Mouse (Mus musculus) mesoderm, embryonic 11.5 days (tissue): ENCODE measurements around the gene Zfp318.

Experiments used
- DNase-seq: peaks from one replicate; pipeline ENCODE4 v3.0.0-alpha.2; 2012; ENCODE audit warnings: low read depth, low spot score

Gene Zfp318

DNA sequence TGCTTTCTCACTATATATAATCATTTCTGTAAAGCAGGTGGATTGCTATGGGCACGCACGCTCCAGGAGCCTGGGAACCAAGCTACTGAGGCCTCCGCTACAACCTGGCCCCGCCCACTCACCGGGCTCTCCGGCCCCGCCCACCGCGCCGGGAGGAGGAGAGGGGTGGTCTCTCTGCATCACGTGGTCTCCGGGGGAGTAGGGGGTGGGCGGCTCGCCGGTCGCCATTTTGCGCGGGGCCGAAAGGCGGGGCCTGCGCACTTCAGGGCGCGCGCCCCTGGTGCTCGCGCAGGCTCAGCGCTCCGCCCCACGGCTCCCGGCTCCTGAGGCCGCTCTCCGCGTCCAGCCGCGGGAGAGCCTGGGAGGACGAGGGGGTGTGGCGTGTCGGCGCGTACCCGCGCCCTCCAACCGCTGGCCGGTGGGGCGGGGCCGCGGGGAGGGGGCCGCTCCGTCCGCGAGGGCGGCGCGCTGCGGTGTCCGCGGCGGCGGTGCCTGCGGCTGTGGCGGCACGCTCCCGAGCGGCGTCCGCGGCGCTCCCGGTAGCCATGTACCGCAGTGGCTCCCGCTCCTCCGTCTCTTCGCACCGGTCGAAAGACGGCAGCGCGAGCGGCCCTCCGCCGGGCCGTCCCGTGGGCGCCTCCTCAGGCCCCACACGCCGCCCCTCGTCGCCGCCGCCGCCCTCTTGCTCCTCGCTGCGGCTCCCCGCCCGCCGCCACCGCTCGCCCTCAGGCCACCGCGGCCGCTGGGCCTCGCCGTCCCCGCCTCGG is at the start of gene Zfp318:
Gene Zfp318 (plus strand): TSS at position 438 of the 767 bp plus-strand sequence.
- DNase-seq = peak; percentile 98

DNA sequence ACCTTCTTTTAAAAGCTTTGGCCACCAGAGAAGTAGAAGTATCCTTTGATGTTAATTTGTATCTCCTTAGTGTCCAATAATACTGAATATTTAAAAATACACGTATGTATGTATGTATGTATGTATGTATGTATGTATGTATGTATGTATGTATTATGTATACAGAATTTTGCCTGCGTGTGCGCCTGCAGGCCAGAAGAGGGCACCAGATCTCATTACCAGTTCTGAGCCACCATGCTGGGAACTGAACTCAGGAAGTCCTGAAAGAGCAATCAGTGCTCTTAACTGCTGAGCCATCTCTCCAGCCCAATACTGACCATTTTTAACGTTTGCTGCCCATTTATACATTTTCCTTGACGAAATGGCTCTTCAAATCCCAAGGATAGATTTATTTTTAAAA is 47.1 kb upstream of the Zfp318 start:
- peak; percentile 17 for DNase-seq

DNA sequence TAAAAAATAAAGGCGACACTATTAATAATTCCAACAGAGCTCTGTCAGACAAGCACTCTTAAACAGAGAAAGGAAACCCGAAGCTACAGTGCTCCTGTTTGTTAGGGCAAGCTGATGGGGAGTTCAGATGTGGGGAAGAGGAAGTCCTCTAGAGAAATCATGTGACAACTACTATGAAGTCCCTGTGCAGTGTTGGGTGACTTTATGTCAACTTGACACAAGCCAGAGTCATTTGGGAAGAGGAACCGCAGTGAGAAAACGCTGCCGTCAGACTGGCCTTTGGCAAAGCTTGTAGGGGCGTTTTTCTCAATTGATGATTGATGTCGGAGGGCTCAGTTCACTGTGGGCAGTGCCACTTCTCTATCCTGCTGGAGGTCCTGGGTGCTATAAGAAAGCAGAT is 42.3 kb upstream of the Zfp318 start:
- no peak for DNase-seq

DNA sequence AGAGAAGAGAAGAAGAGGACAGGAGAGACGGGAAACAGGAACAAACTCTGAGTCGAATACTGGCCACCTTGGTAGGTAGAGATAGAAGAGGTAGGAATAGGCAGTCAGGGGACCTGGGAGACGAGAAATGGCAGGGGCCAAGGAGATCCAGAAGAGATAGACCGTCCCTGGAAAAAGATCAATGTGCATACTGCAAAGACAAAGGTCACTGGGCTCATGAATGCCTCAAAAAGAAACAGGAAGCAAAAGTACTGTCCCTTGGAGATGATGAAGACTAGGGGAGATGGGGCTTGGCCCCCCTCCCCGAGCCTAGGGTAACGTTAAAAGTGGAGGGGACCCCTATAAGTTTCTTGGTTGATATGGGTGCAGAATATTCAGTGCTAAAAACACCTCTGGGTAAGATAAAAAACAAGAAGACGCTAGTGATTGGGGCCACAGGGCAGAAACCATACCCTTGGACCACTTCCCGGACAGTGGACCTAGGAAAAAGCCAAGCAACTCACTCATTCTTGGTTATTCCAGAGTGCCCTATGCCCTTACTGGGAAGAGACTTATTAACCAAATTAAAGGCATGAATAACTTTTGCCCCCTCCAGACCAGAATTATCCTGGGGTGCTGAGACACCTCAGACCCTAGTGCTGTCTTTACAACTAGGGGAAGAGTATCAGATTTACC is 32.4 kb upstream of the Zfp318 start:
- no peak for DNase-seq

DNA sequence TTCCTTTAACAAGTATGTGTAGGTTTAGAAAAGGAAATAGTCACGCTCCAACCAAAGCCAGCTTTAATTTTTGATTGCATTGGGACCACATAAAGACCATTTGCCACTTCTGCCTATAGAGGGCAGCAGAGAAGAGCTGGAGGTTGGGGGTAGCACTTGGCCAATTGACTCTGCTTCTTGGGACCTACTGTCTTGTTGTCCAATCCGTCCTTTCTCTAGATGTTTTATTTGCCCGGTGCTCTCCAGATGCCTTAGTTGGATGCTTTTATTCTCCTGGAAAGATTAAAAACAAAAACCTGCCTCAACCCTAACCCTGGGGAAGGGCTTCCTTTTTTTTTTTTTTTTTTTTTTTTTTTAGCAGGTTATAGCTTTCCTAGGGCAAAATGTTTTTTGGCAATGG is 11.7 kb upstream of the Zfp318 start:
- DNase-seq = peak; percentile 21

DNA sequence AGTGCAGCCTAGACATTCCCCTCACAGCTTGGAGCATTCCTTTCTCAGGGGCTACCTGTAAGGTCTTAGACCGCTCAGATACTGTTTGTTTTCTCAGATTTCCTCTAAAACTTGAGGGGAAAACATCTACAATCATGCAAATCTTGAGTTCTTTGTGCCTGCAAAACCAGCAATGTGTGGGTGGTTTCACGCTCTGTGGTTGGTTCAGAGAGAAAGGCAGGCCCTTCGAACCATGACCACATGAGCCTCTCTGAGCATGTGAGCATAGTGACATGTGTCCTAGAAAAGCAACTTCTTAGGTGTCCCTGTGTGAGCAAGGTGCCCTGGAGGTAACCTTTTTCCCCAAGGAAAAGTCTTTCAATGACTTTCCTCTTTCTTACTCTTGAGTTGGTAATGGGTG is 5.0 kb upstream of the Zfp318 start:
- no peak for DNase-seq

DNA sequence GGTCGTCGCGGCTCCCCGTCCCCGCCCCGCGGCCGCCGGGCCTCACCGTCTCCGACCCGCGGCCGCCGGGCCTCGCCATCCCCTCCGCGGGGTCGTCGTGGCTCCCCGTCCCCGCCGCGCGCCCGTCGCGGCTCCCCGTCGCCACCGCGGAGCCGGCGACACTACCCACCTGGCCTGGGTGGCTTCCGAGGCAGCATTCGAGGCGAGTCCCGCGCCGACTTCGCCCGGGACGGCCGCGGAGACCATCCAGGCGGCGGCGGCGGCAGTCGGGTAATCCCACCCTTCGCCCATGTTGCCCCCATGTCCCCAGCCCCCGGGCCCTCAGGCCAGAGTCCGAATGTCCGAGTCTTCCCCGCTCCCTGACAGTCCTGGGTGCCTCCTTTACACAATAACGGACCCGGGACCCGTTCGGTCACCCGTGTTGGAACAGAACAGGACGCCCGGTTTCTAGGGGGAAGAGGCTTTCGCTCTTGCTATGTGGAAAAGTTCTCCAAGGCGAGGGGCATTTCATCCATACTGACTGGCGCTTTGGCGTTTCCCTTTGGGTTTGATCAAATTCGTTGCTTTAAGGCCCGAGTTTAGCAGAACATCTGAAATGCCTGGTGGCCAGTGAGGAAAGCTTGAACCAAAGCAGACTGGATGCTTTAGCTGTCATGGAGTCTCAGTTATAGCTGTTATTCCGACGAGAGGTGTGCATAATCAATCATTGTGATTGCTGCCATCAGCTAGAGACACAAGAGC is 700 bp downstream of the Zfp318 start:
- DNase-seq = peak; percentile 19

DNA sequence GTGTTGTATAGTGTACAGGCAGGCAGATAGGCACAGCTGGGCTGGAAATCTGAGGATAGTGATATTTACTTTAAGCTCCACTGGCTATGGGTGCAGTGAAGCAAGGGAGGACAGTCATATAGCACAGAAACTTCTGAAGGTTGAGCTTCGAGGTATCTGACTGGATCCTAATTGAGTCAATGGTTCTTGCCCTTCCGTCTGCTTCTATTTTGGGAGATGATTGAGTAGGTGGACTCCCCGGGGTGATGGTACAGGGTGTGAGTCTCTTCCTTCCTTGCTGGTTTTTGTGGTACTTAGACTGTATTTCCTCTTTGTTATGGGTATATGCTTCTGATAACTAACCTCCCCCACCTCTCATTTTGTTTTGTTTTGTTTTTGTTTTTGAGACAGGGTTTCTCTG is 4.7 kb downstream of the Zfp318 start:
- no peak for DNase-seq

DNA sequence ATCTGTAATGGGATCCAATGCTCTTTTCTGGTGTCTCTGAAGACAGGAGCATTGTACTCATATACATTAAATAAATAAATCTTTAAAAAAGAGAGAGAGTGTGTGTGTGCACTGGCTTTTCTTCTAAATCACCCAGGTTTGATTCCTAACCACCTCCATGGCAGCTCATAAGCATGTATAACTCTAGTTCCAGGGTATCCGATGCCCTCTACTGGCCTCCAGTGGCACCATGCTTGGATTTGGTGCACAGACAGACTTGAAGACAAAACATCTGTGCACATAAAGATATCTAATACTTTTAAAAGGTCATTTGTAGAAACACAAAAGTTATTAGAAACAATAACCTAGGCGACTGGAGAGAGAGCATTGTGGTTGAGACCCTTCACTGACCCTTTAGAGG is 9.5 kb downstream of the Zfp318 start:
- peak; percentile 19 for DNase-seq

DNA sequence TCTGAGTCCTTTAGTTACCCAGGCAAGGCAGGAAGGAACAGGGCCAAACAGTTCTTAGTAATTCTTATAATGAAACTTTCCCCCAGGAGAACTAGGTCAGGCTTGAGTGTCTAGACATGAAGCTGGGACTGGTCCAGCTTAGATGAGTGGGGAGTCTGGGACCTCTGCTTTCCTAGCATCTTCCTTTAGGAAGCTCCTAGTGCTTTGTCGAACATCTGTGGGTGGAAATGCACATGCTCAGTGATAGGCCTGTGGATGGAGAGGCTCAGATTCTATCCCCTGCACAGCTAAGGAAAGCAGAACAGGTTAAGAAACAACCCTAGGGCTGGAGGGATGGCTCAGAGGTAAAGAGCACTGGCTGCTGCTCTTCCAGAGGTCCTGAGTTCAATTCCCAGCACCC is 11.1 kb downstream of the Zfp318 start:
- DNase-seq = no peak

DNA sequence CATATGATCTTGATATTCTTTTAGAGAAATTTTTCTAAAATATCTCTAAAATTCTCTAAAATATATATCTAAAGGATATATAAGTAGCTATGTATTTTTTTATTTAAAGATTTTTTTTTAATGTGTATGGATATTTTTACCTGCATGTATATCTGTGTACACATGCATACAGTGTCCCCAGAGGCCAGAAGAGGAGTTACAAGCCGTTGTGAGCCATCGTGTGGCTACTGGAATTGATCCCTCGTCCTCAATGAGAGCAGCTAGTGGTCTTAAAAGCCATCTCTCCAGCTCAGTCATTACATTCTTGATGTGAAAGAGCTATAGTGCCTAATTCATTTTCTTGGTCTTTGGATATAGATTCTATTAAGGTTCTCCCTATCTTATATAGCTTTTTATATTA is 24.9 kb downstream of the Zfp318 start:
- no peak for DNase-seq

DNA sequence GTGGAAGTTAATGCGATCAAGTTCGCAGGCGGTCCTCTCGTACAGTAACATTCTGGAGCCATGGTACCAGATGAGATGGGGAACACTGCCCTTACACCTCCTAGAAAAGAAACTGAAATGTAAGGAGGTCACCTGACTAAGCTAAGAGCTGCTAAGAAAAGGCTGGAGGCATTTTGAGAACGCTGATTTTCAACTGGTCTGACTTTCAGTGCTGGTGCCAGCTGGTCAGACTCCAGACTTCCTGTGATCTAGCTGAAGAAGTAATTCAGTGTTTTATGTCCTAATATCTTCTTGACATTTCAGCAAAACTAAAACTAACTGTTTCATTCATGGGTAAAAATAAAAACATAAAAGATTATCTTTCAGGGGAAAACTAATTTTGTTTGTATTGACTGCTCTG is 35.1 kb downstream of the Zfp318 start:
- no peak for DNase-seq

DNA sequence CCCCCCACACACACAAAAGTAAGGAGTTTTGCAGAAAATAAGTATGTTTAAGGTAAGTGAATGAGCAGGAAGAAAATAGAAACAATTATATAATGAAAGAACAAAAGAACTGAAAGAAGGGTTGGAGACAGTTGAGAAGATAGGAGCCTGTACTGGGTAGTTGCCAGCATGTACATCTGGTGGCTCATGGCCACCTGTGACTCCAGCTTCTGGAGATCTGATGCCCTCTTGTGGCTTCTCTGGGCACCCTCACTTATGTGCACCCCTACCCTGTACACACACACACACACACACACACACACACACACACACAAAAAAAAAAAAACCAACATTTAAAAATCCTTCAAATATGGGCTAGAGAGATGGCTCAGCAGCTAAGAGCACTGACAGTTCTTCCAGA is 36.2 kb downstream of the Zfp318 start:
- no peak for DNase-seq

DNA sequence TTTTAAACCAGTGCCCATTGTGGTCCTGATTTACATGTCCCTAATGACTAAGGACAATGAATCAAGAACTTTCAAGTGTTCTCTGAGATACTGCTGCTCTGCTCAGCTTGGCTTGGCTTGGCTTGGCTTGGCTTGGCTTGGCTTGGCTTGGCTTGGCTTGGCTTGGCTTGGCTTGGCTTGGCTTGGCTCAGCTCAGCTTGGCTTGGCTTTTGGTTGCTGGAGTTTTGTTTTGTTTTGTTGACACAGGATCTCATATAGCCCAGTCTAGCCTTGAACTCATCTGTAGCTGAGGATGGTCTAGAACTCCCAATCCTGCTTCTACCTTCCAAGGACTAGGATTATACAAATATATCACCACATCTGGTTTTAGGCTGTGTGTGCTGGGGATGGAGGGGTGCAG is 43.0 kb downstream of the Zfp318 start:
- DNase-seq = no peak

DNA sequence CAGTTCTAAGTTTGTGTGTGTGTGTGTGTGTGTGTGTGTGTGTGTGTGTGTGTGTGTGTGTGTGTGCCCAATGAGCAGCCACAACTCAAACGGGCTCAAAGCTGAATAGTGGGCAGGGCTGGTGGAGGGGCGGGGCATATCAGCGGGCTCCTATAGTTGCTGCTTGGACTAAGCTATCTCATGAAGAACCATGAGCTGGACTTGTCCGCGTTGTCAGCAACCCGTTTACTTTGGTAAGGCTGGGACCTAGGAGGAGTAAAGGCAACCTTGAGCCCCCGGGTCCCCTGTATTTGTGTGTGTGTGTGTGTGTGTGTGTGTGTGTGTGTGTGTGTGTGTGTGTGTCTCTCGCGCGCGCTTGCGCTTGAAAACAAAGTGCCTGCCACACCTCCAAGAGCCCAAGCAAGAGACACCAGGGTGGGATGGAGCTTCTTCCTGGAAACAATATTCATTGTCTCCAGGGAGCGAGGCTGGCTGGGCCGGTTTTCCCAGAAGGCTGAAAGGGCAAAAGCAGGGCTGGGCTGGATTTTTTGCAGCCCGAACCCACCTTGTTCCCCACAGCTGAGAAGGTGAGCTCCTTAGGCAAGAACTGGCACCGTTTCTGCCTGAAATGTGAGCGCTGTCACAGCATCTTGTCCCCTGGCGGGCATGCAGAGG is 45.4 kb downstream of the Zfp318 start, which contains the start of gene Crip3:
Gene Crip3 (plus strand): TSS at position 166 of the 654 bp plus-strand sequence.
- DNase-seq = no peak

DNA sequence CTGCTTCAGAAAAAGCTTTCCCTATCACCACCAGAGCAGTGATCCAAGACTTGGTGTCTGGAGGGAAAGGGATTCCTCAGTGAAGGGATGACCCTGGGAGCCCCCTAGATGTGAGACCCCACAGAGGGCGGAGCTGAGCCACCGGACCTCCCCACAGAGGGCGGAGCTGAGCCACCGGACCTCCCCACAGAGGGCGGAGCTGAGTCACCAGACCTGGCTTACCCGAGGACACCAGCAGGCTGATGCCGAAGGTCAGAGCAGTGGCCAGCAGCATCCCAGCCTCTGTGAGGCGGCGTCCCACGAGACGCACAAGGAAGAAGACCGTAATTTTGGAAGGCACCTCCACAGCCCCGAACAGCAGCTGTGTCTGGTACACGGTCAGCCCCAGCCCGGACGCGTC is 50.1 kb downstream of the Zfp318 start:
- DNase-seq = no peak

DNA sequence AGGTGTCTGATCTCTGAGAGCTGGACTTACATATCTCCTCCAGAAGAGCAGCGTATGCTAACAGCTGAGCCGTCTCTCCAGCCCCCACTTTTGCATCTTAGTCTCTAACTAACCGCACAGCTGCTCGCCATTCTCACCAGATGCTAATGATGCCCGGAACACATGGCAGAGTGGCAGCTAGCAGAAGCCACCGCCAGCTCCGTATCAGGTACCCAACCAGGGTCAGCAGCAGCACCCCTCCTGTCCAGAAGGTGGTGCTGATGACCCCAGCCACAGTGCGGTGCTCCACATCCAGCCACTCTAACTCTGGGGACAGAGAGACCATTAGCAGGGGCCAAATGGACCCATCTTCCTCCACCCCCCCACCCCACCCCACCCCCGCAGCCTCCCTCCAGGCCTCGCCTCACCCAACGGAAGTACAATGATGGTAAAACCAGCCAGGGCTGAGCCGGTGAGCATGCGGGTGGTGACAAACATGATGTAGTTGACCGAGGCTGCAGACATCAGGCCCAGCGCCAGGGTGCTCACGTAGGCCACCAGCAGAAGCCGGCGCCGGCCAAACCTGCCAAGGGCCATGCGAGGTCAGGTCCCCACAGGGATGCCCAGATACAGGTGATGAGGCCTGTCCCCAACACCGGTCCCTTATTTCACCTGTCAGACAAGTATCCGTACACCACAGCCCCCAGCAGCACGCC is 53.3 kb downstream of the Zfp318 start:
- no peak for DNase-seq

DNA sequence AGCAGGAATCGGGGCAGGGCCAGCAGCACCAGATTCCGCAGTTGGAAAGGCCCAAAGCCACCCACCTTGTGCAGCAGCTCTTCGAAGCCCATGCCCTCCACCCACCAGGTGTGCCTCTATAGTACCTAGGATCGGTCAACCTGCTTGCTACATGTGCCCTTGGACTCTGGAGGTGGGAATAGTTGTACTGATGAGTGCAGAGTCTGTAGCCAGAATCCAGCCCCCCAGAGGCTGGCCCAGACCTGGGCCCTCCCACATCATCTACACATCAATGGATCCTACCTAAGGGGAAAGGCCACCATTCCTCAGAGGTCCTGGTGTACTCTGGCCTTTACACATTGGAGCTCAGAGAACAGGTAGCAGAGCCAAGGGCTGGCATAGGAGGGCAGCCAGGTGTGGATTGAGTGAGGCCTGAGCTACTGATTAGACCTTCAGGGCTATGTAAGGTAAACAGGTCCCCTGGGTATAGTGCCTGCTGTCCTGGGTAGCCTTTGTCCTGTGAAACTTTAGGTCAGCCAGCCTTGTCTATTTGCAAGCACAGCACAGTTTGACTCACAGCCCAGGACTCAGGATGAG is 54.9 kb downstream of the Zfp318 start, which contains the start of gene Slc22a7:
Gene Slc22a7 (minus strand): TSS at position 160 of the 576 bp plus-strand sequence.
- no peak for DNase-seq

DNA sequence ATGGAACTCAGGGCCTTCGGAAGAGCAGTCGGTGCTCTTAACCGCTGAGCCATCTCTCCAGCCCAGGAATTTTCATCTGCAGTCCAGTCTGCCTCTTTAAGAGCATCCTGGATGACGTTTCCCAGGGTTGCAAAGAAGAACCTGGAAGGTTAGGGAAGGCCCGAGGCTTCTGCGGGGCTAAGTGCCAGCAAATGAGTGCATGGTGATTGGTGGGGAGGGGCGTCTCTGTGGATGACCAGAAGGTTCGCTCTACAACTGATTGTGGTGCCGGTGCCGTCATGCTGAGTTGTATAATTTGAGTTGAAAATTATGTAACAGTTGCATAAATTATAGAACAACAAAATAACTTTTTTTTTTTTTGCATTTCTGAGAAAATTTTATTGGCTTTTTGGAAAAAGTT is 55.6 kb downstream of the Zfp318 start:
- DNase-seq = no peak

DNA sequence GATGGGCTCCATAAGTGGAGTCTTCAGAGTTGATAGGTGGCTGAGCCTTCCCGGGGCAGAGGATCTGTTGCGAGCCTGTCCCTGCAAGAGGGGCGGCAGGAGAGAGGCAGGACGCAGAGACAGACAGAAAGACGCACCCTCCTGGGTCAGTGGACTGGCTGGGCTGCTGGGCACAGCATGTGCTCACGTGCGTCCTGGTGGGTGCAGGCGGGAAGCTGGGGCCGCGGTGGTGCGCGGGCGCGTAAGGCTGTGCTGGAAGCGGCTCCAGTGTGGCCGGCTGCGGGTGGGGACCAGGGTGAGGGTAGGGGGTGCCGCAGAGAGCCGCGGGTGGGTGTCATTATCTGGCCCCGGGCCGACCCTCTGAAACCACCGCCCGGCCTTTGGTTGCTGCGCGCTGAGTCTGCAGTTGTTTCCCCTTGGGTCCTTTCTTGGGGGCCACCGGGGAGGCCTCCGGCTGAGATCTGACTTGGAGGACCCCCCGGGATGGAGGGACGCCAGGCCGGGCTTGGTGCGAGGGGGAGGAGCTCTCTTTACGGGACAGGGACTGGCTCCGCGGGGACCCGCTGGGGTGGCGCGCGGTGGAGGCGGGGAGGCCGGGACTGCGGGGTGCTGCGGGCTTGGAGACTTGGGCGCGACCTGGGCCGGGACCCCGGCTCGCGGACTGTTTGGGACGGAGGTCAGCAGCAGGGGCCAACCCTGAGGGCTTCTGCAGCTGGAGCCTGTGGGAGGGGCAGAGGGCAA is 61.5 kb downstream of the Zfp318 start:
- no peak for DNase-seq
